Mouse (Mus musculus) erythroblast, adult 5-6 weeks (primary cell): ENCODE measurements around the gene Fhit. TPM values are rescaled to one million over a fixed set of nuclear protein-coding genes. Genes with fewer than 3 reads are reported as not detected.
"Not testable (repeated sequence)": the region's sequence is repeated elsewhere in the genome, so short reads cannot be mapped to it uniquely, and the experiment has no call there.

ENCODE experiments used
- ATAC-seq: replicated peaks from 2 replicates; pipeline ENCODE4 v1.8.0; 2016; ENCODE audit warnings: moderate number of reproducible peaks, mild to moderate bottlenecking, moderate TSS enrichment, inconsistent platforms; ENCODE audit not compliant: poor library complexity, low FRiP score, severe bottlenecking
- total RNA-seq, 2 experiments: library from RNA; stranded (forward) in 1 of 2; stranded (reverse) in 1 of 2; fragments of 150-400 nt in 1 of 2; fragments of 200-764, 138-1000 nt in 1 of 2; gene quantifications; 2 replicates each; pipeline versions ENCODE4 v1.2.3 to v1.2.4; 2015 to 2017; ENCODE audit warnings: low replicate concordance in 2 of 2

The Fhit gene
- total RNA-seq (2015; ENCODE audit: low replicate concordance) (not detected in 2 replicates), total RNA-seq (2017; ENCODE audit: low replicate concordance) (8.3 TPM in 1 of 2 replicates, not detected in the other)

DNA sequence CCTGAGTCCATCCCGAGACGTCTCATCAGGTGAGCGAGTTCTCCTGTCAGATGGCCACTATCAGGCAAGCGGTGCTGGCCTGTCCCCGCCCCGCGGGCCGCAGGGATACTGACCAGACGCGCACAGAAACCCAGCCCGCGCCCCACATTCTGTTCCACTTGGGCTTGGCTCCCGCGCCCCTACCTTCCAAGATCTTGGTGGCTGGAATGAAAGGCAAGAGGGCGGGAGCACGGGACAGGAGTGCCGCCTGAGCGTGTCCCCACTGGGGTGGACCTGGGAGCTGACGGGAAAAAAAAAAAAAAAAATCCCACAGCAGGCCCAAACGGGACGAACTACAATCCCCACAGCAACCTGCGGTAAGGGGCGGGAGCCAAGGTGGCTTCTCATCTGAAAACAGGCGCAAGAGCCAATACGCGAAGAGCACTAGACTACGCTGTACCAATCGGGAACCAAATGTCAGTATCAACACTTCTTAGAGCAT, at the start of gene Fhit:
TSS of gene Fhit (minus strand) at position 285 of the 481 bp plus-strand sequence.
- no peak for ATAC-seq

DNA sequence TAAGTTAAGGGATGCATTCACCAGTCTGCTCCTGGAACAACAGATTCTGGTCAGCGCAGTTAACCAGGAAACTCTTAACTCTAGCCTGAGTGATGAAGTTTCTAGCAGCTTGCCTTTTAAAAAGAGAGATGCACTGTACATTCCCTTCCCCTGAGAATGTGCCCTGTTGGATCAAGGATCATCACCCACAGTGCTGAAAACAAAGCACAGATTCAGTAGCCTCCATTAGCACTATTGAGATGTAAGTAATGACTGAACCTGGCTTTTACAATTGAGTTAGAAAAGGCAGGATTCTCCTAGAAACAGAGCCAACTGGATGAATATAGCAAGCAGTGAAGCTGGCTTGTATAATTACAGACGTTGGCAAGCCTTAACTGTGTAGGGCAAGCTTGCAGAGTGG, 45.0 kb upstream of the Fhit start:
- no peak for ATAC-seq

DNA sequence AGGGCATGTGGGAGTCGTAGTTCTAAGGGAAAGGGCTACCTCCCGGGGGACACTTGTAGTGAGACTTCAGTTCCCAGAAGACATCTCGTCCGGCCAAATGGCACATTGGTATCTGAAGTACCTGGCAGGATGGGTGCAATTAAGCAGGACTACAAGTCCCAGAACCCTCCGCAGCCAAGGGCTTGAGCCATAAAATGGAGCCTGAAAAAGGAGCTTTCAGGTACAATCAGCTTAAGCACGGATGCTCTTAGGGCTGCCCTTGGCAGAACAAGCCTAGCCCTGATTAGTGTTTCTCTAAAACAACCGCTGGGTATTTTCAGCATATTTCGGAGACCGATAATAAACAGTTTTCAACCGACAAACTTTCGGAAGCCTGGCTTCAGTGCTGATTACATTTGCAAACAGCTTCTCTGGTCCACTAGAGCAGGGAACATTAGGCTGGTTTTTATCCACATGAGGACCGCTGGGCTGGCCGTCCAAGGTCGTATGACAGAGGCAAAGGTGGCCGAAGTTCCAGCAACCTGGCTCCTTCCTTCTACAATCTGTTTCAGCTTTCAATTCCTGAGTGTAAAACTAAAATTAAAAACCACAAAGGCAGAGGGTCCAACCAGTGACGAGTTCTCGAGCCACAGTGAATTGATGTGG, 907 bp downstream of the Fhit start:
- no peak for ATAC-seq

DNA sequence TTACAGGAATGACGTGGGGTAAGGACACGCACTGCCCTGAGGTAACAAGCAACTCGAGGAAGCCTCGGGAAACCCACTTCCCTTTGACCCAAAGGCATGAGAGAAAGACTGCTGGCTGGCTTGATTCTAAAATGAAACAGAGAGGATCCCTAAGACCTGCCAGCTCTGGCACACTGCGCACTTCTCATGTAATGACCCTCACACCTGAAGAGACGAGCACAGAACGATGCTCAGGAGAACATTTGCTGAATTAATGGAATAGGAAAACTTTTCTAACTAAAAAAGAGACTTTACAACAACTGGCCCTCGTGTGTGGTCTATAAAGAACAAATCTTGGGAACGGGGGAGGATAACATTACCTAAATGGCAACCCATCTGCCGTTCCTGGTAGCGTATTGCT, 2.2 kb downstream of the Fhit start:
- no peak for ATAC-seq

DNA sequence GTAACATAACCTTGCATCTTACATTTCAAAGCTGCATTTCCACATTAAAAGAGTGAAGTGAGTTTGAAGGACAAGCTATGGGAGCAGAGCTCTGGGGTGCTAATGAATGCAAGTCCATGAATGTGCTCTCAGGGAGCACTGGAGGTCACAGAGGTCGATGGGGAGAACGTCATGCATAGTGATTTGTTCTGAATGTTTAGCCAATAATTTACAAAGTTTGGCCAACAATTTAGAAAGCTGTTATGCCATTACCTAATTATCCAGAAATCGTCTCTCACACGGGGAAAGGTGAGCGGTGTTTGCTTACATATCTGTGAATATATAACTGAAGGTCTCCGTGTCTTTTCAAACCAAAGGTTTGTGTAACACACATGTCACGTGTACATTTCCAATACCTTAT, 2.8 kb downstream of the Fhit start:
- no peak for ATAC-seq

DNA sequence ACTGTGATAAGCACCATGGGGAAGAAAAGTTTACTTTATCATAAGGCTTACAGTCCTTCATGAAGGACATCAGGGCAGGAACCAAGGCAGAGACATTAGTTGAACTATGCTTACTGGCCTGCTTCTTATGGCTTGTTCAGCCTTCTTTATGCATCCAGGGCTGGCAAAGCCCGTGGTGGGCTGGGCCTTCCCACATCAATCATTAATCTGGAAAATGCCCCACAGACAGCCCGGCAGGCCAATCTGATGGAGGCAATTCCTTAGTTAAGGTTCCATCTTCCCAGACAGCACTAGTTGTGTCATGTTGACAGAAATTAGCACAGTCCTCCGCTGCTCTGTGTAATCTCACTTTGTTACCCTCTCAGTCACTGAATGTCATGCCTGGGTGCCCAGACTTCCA, 4.1 kb downstream of the Fhit start:
- no peak for ATAC-seq

DNA sequence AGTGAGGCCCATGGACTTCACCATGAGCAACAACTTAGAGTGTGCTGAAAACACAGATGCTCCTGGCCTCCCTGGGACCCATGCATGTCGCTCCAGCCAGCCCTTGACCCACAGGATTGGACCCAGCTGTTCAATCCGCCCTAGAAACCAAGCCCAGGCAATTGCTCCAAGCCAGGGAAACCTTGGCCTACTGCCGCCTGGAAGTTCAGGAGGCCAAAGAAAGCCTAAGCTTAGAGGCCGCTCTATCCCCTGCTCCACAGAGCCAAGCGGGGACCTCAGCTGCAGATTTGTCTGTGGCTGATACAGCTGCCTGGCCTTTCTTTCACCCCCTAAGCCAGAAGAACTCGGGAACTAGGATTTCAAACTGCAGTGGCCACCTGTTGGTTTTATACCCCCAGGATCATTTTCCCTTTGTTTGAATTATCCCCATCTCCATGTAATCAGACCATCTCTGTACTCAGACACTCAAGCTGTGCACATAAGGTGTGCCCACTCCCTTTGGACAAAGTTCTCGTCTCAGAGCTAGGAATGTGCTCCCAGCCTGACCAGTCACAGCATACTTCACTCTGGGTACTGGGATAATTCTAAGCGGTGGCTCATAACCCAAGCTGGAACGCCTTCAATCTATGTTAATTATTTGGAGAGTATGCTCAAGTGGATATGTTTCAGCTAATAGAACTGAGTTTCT, 10.1 kb downstream of the Fhit start:
- ATAC-seq: no peak

DNA sequence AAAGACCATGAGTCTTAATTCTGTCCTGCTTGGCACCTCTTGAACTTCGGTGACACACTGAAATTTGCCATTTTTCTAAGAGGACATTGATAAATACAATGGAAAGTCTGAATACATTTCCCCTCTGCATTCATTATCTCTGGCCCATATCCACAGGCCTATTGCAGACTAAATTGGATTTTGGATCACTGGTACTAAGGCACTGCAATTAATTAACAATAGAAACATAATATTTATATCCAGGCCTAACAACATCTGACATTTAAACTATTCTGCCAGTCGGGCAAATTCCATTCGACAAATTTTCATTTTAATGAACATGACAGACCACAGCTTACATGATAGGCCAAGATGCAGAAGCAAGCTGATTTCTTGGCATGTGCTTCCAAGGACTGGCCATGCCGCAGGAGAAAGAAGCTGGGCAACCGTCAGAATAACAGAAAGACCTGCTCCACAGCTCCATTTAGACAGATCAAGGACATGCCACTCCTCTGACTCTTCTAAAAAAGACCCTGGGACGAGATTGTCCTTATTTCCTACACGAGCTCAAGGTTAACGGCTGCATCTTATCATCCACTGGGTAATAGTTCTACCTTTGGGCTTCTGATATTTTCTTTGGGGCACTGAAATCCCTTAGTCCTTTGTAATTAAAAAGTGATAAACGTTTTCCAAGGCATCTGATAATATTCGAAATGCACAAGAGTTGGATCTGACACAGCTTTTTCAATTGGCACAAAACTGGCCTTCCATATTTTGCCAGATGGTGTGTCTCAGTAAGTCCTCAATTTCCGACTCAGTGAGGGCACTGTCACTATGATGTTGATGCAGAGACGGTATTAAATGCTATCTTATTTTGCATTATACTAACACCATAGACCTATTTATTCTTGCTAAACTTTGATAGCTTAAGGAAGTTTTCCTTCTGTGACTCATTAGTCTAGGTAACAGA, 27.8 kb downstream of the Fhit start:
- no peak for ATAC-seq

DNA sequence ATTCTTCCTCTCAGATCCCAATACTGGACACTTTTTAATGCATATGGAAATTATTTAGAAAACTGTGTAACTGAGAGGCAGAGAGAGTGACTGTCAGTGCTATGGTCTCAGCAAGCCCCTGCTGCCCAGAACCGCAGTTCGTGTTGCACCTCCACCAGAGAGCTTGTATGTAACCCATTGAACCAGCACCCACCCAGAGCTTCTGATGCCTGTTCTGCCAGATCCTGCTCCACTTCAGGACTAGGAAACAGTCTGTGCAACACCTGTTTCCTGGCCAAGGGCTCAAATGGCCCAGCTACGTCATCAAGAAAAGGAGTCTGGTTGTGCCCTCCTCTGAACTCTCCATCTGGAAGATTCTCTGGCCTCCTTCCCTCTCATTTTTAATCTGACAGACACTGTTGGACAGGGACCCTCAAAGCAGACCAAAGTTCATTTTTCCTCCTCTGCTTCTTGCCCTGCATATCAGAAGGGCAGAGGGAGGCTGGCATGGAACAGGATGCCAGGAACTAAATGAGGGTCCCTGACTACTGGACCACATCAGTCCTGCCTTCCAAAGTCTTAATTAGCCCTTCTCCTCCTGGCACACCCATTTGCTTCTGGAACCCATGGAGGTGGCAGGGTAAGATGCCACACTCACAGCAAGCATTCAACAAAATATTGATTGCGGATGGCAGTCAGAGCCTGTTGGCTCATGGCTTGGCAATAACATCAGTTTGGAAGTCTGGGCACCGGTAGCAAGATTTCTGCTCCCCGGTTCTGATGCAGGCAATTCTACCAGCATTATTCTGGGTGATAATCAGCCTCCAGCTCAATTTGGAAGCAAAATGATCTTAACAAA, 29.0 kb downstream of the Fhit start:
- no peak for ATAC-seq

DNA sequence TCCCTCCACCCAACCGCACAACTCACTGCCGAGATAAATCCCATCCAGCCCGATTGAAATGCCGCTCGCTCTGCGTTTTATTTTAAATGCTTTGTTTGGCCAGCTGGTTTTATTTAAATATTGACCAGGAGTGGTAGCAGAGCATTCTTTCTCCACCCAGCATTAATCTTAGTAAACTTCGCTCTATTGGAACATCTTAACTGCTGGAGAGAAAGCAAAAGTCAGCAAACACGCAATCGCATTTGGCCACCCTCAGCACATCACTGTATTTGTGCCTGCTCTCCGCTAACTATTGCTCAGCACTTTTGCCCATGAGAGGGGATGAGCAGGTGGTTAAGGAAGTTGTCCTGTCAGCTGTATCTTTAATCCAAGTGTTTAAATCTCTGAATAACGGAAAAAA, 36.7 kb downstream of the Fhit start:
- no peak for ATAC-seq

DNA sequence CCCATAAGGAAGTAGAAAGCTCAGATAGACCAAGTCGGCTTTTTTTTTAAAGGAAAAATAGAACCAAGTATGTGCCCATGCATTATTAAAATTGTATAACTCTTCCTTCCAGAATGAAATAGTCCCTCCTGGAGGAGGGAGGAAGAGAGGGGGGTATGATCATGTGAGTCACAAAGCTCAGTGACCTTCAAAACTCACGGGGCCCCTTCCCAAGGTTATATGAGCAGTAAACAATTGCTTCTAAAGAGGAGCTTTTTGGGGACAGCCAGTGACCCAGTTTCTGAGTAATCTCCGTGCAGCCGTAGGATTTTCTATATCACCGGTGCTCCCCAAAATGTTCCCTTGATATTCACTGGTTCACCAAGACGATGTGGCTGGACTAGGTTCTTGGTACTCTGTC, 42.8 kb downstream of the Fhit start:
- no peak for ATAC-seq

DNA sequence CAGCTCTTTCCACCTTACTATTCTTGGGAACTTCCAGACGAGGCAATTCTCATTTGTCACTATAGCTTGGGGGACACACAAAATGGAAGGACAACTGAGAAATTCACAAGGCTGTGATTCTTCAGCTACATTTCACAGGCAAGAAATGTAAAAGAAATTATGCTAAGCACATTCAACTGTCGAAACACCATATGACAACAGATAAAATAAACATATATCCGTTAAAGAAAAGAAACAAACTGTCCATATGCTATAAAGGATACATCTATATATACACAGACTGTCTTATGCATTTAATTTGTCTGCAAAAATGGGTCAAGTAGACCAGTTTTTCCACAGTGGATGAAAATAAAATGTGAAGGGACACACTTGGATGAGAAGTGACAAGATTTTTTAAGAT, 76.2 kb downstream of the Fhit start:
- no peak for ATAC-seq

DNA sequence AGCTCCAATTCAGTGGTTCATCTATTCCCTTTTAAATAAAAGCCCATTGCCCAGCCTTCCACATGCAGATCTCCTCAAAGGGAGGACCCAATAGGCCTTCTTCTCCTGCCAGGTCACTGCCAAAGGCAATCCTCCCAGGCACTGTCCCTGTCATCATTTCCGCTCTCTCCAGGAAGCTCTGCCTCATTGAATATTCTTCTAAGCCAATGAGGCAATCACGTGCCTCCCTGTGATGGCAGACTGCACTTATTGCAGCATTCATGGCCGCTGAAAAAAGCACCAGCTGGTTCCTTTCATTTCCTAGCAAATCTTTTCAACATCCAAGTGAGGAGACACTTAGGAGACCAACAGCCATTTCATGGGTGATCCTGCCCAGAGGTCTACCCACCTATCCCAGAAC, 77.9 kb downstream of the Fhit start:
- no peak for ATAC-seq

DNA sequence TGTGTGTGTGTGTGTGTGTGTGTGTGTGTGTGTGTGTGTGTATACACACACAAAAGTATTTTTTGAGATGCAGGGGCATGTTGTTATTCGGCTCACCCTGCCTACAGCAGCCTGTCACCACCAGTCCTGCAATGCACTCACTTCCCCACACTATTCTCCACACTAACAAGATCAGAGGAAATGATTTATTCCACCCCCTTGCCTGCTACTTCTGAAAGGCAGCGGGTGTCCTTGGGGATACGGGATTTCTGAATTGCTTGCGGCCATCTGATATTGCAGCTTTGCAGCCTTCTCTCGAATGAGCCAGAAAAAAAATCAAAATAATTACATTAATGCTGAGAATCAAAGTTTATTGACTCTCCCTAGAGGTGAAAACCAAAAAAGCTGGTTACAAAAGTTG, 78.4 kb downstream of the Fhit start:
- no peak for ATAC-seq

DNA sequence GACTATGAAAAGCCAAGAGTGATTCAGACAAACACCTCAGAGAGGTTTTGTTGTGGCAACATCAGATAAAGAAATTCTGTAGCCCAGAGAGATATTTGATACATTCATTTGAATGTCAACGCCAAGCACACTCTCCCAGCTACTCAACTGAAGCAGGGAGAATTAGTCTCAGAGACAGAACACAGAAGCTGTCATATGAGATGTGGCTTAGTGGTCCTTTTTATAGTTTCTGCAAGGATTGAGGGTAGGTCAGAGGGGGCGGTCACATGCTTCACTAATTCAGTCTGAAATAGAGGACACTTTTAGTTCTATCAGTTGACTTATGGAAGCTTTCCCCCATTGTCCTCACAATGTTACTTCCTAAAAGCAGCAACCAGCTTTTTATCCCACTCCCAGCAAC, 98.2 kb downstream of the Fhit start:
- no peak for ATAC-seq

DNA sequence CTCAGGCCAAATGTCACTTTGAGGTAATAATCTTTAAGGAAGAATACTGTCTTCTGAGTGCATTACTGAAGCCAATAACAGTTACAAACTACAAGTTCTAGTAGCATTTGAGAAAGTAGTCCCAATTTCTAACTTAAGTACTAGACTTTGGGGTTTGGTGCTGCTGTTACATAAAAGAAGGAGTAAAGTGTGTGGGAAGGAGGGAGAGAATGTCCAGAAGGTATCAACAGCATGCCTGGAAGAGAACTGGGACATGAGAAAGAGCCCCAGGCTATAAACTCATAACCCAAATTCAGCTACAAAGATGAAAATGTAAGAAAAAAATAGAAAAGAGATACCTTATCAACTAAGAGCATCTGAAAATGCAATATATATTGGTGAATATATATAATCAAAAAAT, 101.6 kb downstream of the Fhit start:
- ATAC-seq: no peak

DNA sequence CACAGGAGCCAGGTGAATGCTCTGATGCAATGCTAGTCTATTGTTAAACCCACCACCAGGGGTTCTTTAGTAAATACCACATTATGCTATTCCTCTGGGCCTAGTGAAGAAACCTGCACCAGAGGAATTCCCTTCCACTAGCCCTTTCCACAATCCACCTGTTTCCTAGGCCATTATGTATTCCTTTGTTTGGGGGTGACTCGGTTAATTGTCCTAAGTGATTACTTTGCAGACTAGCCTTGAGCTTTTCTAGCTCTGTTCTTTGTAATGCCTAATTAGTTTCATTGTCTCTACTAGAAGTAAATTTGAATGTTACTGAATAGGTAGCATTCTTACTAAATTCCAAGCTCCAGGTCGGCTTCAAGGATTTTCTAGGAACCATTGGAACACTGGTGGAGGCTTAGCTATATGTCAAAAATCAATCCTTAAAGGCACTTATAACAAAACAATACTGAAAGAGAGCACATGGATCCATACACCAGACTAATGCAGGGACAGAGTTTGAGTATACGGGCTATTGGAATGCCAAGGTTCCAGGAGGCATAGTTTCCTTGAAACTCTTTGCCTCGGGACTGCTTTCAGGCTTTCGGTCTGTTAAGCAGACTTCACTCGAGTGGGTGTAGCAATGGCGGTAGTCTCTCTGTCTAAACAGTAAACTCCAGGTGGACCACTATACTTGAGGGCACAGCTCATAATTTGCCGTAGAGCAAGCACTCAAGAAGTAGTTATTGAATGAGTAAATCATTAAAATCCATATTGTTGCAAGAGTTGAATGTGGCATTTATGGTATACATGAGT, 122.1 kb downstream of the Fhit start:
- ATAC-seq: not testable (repeated sequence)

DNA sequence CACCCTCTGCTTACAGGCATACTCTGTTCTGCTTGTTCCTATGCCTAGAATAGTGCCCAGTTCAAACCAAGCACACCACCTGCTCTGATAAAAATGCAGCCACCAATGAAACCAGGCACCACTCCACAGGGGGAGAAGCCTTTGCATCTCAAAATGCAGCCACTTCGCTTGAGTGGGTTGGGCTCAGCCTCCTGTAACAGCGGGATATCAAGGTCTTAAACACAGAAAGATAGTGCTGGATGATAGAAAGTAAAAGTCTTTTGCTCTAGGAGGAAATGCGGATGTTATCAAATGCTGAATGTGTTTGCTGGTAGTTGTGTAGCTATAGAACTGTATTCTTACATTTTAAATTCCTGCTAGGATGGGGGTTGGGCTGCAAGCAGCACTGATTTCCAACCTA, 140.4 kb downstream of the Fhit start:
- no peak for ATAC-seq

DNA sequence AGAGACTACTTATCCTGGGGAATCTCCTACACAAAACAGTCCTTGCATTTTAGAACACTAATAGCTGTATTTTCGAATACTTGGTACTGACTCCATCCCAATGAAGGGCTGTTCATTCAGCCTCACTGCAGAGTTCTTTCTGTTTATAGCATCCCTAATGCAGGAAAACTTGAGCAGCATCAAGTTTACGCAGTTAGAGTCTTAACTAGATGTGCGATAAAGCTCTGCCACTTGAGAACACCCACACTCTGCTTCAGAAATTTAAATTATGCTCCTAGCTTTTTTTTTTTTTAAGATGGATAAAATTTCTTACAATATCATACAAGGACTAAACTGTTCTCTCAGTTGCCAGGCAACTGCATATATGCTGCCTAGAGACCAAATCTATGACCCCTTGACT, 183.2 kb downstream of the Fhit start:
- no peak for ATAC-seq
